Comparison of ENCODE assay signal across 19 mouse cellular contexts in genomic region chr6:34373841-34374240, GRCm38 (mm10). TPM values are rescaled to one million over a fixed set of nuclear protein-coding genes. Genes with fewer than 3 reads are reported as not detected.
A peak's percentile ranks its signal among the peaks of the same experiment; 100 is the strongest.
DNase-seq lines count a peak whose midpoint lies in the region; ATAC-seq and TF ChIP-seq lines count a peak whose summit lies in the region.
"Had no signal": no experiment of that assay in that cellular context is flagged by ENCODE, and none has a peak within 500 bp of the region (broad histone marks: within the 10 kb centered on the region; RNA-seq: fewer than 3 reads in every experiment).

No protein-coding gene starts in this region.

- peak overlapping the region; percentile 1; the same call in 1 of the 2 replicates for H3K4me3 ChIP-seq in spleen, adult 2 months (ENCODE audit: extremely low read depth, insufficient read depth, insufficient read length)
- no peak overlapping the region for H3K4me3 ChIP-seq in liver, postnatal 0 days (ENCODE audit: low read depth, low read length)
- no peak overlapping the region for H3K4me3 ChIP-seq in left cerebral cortex, adult 2 months
- H3K4me3 ChIP-seq: embryonic facial prominence, embryonic 12.5 days; heart, adult 2 months; layer of hippocampus, adult 2 months; liver, embryonic 12.5 days; lung, embryonic 15.5 days had no signal

- H3K36me3 ChIP-seq in spleen, adult 2 months (ENCODE audit: control insufficient read depth, insufficient read depth, low read length), result no peaks in the 10 kb centered on the region
- no peaks in the 10 kb centered on the region for H3K36me3 ChIP-seq in splenic B cell, adult 2 months (ENCODE audit: control insufficient read depth, insufficient read depth, low read length, poor library complexity, severe bottlenecking)
- no peaks in the 10 kb centered on the region for H3K36me3 ChIP-seq in liver, postnatal 0 days (replicated peaks; ENCODE audit: insufficient read depth, low read length)
- H3K36me3 ChIP-seq: embryonic facial prominence, embryonic 12.5 days; liver, embryonic 12.5 days; lung, embryonic 15.5 days had no signal

- no peak overlapping the region for H3K4me2 ChIP-seq in liver, postnatal 0 days (ENCODE audit: low read depth, low read length)
- H3K4me2 ChIP-seq: embryonic facial prominence, embryonic 12.5 days; liver, embryonic 12.5 days; lung, embryonic 15.5 days had no signal

- intact Hi-C loops in left cerebral cortex, adult 2 months (cut with DNase I), result loop anchor here (10.0 kb wide), 1 partner anchor 381 kb away; no protein-coding TSS in a partner anchor

- H3K27ac ChIP-seq in spleen, adult 2 months (ENCODE audit: insufficient read depth, low read length), result no peak overlapping the region
- no peak overlapping the region for H3K27ac ChIP-seq in liver, postnatal 0 days (ENCODE audit: low read depth)
- H3K27ac ChIP-seq in left cerebral cortex, adult 2 months, result no peak overlapping the region
- H3K27ac ChIP-seq: embryonic facial prominence, embryonic 12.5 days; heart, adult 2 months; kidney, postnatal 0 days; layer of hippocampus, adult 2 months; liver, embryonic 12.5 days; lung, embryonic 15.5 days had no signal

- H3K27me3 ChIP-seq in spleen, adult 2 months (ENCODE audit: control insufficient read depth, insufficient read depth, low read length), result no peaks in the 10 kb centered on the region
- no peaks in the 10 kb centered on the region for H3K27me3 ChIP-seq in splenic B cell, adult 2 months (ENCODE audit: control insufficient read depth, insufficient read depth, low read length, poor library complexity, severe bottlenecking)
- H3K27me3 ChIP-seq in liver, postnatal 0 days (ENCODE audit: insufficient read depth, low read length), result no peaks in the 10 kb centered on the region
- H3K27me3 ChIP-seq: embryonic facial prominence, embryonic 12.5 days; liver, embryonic 12.5 days; lung, embryonic 15.5 days had no signal

- TF ChIP-seq EP300 in liver, postnatal 0 days (IDR thresholded peaks at IDR 0.05; ENCODE audit: low read depth), result no peak

- H3K4me1 ChIP-seq in spleen, adult 2 months (ENCODE audit: control insufficient read depth, insufficient read depth, insufficient read length), result no peaks in the 10 kb centered on the region
- no peaks in the 10 kb centered on the region for H3K4me1 ChIP-seq in liver, postnatal 0 days (ENCODE audit: insufficient read depth)
- H3K4me1 ChIP-seq: embryonic facial prominence, embryonic 12.5 days; liver, embryonic 12.5 days; lung, embryonic 15.5 days had no signal

- H3K9me3 ChIP-seq in liver, postnatal 0 days (ENCODE audit: low read length), result no peaks in the 10 kb centered on the region
- H3K9me3 ChIP-seq: embryonic facial prominence, embryonic 12.5 days; liver, embryonic 12.5 days; lung, embryonic 15.5 days had no signal

- DNase-seq in spleen, adult 2 months (ENCODE audit: low read depth in 1 of 2, low spot score in 2 of 2), result peak; percentile 11 to 13
- no peak for DNase-seq in spleen, adult 12 weeks (ENCODE audit: low spot score)
- peak; percentile 21 for DNase-seq in CD4-positive helper T cell, adult 2 months (ENCODE audit: low read depth, low spot score)
- DNase-seq in MEL-GATA-1-ER (ENCODE audit: extremely low read depth, low read depth), result peak; percentile 13
- peak; percentile 60 for DNase-seq in splenic B cell, adult 2 months (ENCODE audit: low read depth, low spot score)
- no peak for DNase-seq in liver, postnatal 0 days
- DNase-seq in left cerebral cortex, adult 2 months (ENCODE audit: extremely low spot score in 1 of 2, low spot score in 2 of 2), result no peak
- DNase-seq: cerebellum, adult 9-10 months; forebrain, postnatal 0 days had no signal

- no peak for ATAC-seq in liver, postnatal 0 days
- ATAC-seq: forebrain, postnatal 0 days; intestine, embryonic 16.5 days; liver, embryonic 12.5 days had no signal

- TF ChIP-seq CTCF in spleen, adult 2 months (IDR thresholded peaks at IDR 0.05; ENCODE audit: extremely low read depth, insufficient read depth, insufficient read length, insufficient replicate concordance), result no peak
- TF ChIP-seq CTCF in liver, postnatal 0 days (IDR thresholded peaks at IDR 0.05; ENCODE audit: low read depth), result no peak
- TF ChIP-seq CTCF in left cerebral cortex, adult 2 months (IDR thresholded peaks at IDR 0.05), result no peak

- no peak for TF ChIP-seq POLR2A in spleen, adult 2 months (IDR thresholded peaks at IDR 0.05; ENCODE audit: low read depth, low read length)

- H3K9ac ChIP-seq in liver, postnatal 0 days (replicated peaks), result no peak overlapping the region
- H3K9ac ChIP-seq: embryonic facial prominence, embryonic 12.5 days; forebrain, postnatal 0 days; liver, embryonic 12.5 days; lung, embryonic 15.5 days had no signal

- WGBS in spleen, adult 2 months, result 39% methylated on average over 7 of the region's 7 CpGs
- WGBS in liver, postnatal 0 days (ENCODE audit: insufficient replicate concordance), result 49% methylated on average over 7 of the region's 7 CpGs

RNA-seq across cellular contexts. Expression of gene Akr1b10, which starts 10.2 kb away (rescaled TPM):
- polyA plus RNA-seq in spleen, adult 2 months (2012; rRNA removed), result 14.7 and 16.0 TPM in 2 replicates
- polyA plus RNA-seq in liver, postnatal 0 days (2015; fragmentation: Nextera tagmentation; extraction: Ambion mirVana), result 7.0 and 7.3 TPM in 2 replicates
- total RNA-seq in left cerebral cortex, adult 2 months (2021), result 10 to 100 TPM; 21.0 to 24.2 TPM

RNA-seq across cellular contexts. Expression of gene Akr1b8, which starts 19.9 kb away (rescaled TPM):
- 2.3 and 3.0 TPM in 2 replicates for polyA plus RNA-seq in spleen, adult 2 months (2012; rRNA removed)
- 7.2 and 8.1 TPM in 2 replicates for polyA plus RNA-seq in liver, postnatal 0 days (2015; fragmentation: Nextera tagmentation; extraction: Ambion mirVana)
- under 1 TPM; 0.26 to 0.68 TPM for total RNA-seq in left cerebral cortex, adult 2 months (2021)

RNA-seq across cellular contexts. Expression of gene Akr1b7, which starts 38.3 kb away (rescaled TPM):
- polyA plus RNA-seq in spleen, adult 2 months (2012; rRNA removed), result 1.4 TPM in 2 replicates
- 258 and 381 TPM in 2 replicates for polyA plus RNA-seq in liver, postnatal 0 days (2015; fragmentation: Nextera tagmentation; extraction: Ambion mirVana)
- not detected for total RNA-seq in left cerebral cortex, adult 2 months (2021)
- total RNA-seq: forebrain, postnatal 0 days; gastrocnemius, adult 18-20 months; heart, adult 2 months; layer of hippocampus, adult 2 months had no signal
- polyA plus RNA-seq: embryonic facial prominence, embryonic 12.5 days; heart, adult 2 months; hindbrain, embryonic 11.5 days; lung, embryonic 15.5 days; neural tube, embryonic 11.5 days had no signal

RNA-seq across cellular contexts. Expression of gene Akr1b3, which starts 56.6 kb away (rescaled TPM):
- 96.8 and 105 TPM in 2 replicates for polyA plus RNA-seq in spleen, adult 2 months (2012; rRNA removed)
- polyA plus RNA-seq in liver, postnatal 0 days (2015; fragmentation: Nextera tagmentation; extraction: Ambion mirVana), result 31.6 and 32.8 TPM in 2 replicates
- total RNA-seq in left cerebral cortex, adult 2 months (2021), result 10 to 100 TPM; 43.1 to 43.4 TPM

Comparison
In these comparisons a context has a peak if more than half of its experiments do, and no peak if none do; other contexts are left out.
1. DNase-seq: peak in spleen, adult 2 months (2 of 2), CD4-positive helper T cell, adult 2 months (single experiment), MEL-GATA-1-ER (single experiment) and splenic B cell, adult 2 months (single experiment); none in spleen, adult 12 weeks (single experiment), liver, postnatal 0 days (single experiment) and left cerebral cortex, adult 2 months (0 of 2).
2. RNA of gene Akr1b7, which starts 38.3 kb away (polyA plus RNA-seq): 258 to 381 TPM in liver, postnatal 0 days; 1.4 TPM in spleen, adult 2 months; every median in the first group is over 100 times any median in the second.